Mouse (Mus musculus) heart, postnatal 25 days (tissue): Measurements from ENCODE around the gene Ndufs6. TPM values are rescaled to one million over a fixed set of nuclear protein-coding genes. Genes with fewer than 3 reads are reported as not detected.

Source experiments
- DNase-seq: peaks from one replicate; pipeline ENCODE4 v3.0.0; 2022; ENCODE audit warnings: low spot score
- intact Hi-C: fragments of 180-260 bp; cut with DNase I; formaldehyde crosslinking; loops from one replicate; pipeline ENCODE4 v1.15.1; 2025
- total RNA-seq, 2 experiments: library from RNA; stranded (reverse); gene quantifications; 2 replicates each; pipeline ENCODE4 v1.2.3; 2021

The Ndufs6 gene
- total RNA-seq, result 1,000 to 10,000 TPM; 1,182 to 1,218 TPM

DNA sequence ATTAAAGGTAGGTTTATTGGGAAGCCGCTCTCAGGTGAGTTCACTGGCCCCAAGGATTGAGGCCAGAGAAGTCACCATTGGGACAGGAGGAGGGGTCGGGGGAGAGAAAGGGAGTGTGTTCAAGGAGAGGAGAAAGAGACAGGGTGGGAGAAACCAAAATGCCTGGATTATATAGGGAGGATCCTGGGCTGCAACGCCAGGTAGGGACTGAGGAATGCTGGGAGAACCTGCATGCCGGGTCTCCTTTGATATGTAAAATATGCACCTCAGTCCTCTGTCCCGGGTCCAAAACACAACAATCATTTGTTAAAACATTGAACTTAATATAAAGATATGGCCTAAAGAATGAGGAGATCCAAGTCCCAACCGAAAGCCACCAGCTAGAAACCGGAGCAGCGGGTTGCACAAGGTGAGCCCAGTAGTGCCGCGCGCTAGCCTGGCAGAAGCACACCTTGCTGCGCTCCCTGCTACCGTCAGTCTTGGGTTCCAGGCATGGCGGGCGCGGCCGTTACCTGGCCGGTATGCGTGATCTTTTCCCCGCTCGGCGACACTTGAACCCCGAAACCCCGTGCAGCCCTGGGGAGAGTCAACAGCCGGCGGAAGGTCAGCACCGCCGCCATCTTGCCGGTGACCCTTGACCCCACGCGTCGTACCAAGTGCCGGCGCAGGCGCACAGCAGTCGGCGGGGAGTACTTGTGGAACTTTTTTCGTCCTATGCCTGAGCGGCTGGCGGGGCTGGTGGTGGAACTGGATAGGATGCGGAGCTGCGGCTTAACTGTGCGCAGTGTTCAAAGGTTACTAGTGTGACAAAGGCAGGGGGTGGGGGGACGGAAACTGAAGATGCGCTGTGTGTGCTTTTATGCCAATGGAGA lies at the start of gene Ndufs6, which contains the start of gene Mrpl36:
Ndufs6 (minus strand) TSS at position 716 of the 872 bp plus-strand sequence.
Mrpl36 (plus strand) TSS at position 687 of the 872 bp plus-strand sequence.
- intact Hi-C loops, result loop anchor here (5.0 kb wide), 2 partner anchors 66 to 279 kb away; partner anchors contain the start of gene Irx4
- DNase-seq, result peak; percentile 86

GRCm38 (mm10) chr13:73377637-73378036 lies 49.3 kb upstream of the Ndufs6 start:
- intact Hi-C loops, result no loop called here
- no peak for DNase-seq

DNA sequence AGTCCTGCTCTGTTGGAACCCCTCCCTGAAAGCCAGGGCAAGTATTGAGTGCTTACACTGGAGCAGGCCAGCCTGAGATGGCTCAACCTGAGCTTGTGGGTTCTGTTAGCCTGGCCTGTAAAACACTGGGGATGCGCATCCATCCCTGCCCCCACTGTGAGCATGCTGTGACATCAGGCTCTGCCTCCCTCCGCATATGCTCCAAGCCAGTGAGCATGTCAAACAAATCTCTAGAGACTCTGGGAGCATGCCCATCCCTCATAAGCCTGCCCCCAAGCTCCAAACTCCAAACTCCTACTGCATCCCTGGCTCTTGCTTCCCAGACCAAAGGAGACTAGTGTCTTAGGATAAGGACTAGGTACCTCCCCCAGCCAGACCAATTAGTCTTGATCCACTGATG lies 46.3 kb upstream of the Ndufs6 start:
- intact Hi-C loops, result no loop called here
- no peak for DNase-seq

GRCm38 (mm10) chr13:73373367-73373766 lies 45.0 kb upstream of the Ndufs6 start:
- intact Hi-C loops, result no loop called here

GRCm38 (mm10) chr13:73357106-73357505 lies 28.8 kb upstream of the Ndufs6 start:
- intact Hi-C loops, result no loop called here
- no peak for DNase-seq

More at GRCm38 (mm10) chr13:73373367-73373766, 45.0 kb upstream of the Ndufs6 start:
- DNase-seq, result no peak

DNA sequence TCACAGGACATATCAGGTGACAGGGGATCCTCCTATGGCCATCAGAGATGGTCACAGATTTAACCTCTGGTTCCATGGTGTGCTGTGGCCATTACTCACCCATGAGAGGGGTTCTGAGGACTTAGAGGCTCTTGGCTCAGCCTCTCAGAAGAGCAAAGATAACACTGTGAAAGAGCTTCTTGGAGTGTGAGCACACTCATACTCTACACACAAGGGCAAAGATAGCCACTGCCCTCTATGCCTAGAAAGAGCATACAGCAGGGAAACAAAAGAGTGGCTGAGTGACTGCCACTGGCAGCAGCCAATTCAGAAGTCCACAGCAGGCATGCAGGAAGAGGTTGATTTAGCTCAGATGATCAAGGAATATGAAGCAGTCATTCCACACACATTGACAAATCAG lies 24.1 kb upstream of the Ndufs6 start:
- intact Hi-C loops, result loop anchor here (5.0 kb wide), 1 partner anchor 265 kb away; no protein-coding TSS in a partner anchor
- DNase-seq, result no peak

DNA sequence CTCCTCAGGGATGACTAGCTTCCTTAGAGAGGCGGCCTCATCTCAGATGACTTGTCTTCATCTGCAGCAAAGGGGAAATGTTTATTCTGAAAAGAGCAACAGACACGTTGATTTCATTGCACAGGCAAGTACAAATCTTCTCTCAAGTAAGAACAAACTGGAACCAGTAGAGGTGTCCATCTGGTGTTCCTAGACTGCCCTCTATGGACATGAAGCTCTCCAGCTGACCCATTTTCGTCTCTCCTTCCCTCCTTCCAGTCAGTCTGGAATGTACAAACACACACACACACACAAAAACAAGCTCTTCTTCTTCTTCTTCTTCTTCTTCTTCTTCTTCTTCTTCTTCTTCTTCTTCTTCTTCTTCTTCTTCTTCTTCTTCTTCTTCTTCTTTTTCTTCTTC lies 23.6 kb upstream of the Ndufs6 start:
- DNase-seq, result no peak
- intact Hi-C loops, result loop anchor here (2.0 to 5.0 kb wide), 2 partner anchors 191 to 265 kb away; no protein-coding TSS in a partner anchor

DNA sequence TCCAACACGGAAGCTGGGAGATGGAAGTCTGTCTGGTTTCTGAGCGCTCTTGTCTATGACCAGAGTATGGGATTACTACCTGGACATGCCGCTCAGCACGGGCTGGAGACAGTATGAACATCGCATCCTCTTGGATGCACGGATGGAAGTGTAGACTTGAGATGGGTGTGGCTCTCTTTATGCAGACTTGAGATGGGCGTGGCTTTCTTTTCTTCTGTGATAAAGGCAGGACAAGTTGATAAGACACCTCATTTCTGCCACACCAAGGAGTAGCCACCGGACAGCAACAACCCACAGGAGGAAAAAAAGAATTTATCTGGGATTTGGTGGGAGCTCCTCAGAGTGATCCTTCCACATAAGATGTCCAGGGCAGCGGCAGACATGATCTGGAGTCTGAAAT lies 22.4 kb upstream of the Ndufs6 start:
- intact Hi-C loops, result loop anchor here (2.0 to 5.0 kb wide), 2 partner anchors 190 to 263 kb away; no protein-coding TSS in a partner anchor
- DNase-seq, result no peak

- intact Hi-C loops, result no loop called here
- no peak for DNase-seq
Measured at GRCm38 (mm10) chr13:73347922-73348650, 19.7 kb upstream of the Ndufs6 start.

DNA sequence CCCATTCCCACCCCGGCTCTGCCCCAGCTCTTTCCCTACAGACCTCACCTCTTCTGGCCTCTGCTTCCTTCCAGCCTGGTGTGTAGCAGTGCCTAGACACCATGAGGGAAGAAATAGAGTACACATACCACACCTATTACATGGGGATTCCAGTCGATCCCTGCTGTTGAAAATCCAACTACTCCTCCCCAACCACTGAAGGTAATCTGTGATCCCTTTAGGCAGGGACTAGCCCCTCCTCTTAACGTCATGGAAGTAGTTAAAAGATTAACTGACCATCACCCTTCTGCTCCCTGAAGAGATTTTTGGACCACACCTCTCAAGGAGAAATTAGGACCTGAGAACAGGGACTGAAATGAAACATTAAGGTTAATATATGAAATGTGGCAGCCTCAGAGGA lies 18.8 kb upstream of the Ndufs6 start:
- no peak for DNase-seq
- intact Hi-C loops, result no loop called here

GRCm38 (mm10) chr13:73346743-73347142 lies 18.4 kb upstream of the Ndufs6 start:
- intact Hi-C loops, result no loop called here

GRCm38 (mm10) chr13:73346131-73346530 lies 17.8 kb upstream of the Ndufs6 start:
- intact Hi-C loops, result no loop called here
- no peak for DNase-seq

More at GRCm38 (mm10) chr13:73346743-73347142, 18.4 kb upstream of the Ndufs6 start:
- DNase-seq, result no peak

DNA sequence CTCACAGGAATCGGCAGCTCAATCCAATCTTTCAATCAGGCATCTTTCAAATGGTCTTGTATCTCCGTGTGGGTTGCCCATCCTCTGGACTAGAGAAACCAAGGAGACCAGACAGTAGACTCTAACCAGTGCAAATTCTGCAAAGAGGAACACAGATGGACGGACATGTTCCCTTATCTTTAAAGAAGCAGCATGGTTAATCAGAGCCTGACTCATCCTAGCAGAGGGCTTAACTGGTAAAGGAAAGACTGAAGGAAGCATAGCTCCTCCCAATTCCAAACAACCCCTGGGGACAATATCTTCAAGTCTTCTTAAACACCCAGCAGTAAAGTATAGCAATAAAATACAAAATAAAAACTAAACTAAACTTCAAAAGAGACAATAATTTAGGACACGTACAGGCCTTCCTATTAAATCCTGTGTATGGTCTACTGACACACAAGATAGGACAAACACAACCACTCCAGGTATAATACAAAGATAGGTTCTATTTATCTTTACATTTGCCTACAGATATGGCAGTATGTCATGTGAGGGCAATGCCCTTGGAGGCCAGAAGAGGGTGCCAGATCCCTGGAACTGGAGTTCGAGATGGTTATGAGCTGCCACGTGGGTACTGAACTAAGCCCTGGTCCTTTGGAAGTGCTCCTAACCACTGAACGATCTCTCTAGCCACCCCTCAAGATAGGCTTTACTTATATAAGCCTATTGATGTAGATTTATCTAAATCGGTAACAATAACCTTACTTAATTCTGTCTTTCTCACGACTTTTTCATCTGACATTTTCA lies 17.0 kb upstream of the Ndufs6 start:
- DNase-seq, result no peak
- intact Hi-C loops, result no loop called here

DNA sequence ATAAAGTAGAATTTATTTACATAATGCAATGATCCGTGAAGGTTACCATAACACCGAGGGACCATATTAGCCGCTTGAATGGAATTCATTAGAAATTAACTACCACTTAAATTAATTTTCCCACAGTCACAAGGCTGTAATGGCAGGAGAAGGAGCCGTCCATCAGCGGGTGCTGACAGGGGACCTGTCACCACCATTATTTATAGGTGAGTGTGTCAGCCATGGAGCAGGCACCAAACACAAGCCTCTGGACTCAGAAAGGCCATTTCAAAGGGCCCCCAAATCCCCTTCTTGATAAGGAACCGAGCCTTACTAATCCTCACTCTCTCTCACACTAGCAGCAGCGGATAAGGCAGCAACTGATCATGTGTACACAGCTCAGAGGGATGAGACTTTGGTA lies 8.4 kb upstream of the Ndufs6 start:
- no peak for DNase-seq
- intact Hi-C loops, result no loop called here

- no peak for DNase-seq
- intact Hi-C loops, result no loop called here
Measured at GRCm38 (mm10) chr13:73331736-73332135, 3.4 kb upstream of the Ndufs6 start.

DNA sequence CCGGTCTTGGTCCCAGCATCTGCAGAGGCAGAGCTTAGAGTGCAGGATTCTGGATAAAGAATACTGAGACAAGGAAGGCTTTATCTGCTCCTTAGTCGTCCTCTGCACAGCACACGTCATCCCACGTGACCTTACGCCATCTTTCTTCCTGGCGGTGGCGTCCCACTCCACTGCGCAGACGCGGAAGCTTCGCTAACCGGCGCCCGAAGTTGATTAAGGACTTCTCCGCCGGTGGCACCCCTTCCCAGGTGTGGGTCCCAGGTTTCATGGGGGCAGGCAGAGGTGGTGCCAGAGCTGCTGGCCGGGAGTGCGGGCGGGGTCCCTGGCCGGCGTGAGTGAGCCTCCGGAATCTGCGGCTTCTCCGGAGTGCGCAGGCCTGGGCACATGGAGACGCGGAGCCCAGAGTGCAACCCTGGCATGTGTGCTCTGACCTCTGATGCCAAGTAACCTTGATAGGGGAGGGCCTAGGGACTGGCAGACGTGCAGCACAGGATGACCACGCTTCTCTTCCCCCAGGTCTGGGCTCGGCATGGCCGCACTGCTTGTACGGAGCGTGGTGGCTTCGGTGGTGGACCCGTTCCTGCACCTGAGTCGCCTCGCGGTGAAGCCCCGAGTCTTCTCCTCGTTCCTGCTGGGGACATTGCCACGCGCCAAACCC lies 2.6 kb upstream of the Ndufs6 start:
- intact Hi-C loops, result no loop called here
- peak; percentile 72 for DNase-seq

GRCm38 (mm10) chr13:73323406-73323805 lies 4.9 kb downstream of the Ndufs6 start:
- intact Hi-C loops, result no loop called here
- DNase-seq, result no peak

- intact Hi-C loops, result no loop called here
- DNase-seq, result no peak
Measured at GRCm38 (mm10) chr13:73322626-73323025, 5.7 kb downstream of the Ndufs6 start.

DNA sequence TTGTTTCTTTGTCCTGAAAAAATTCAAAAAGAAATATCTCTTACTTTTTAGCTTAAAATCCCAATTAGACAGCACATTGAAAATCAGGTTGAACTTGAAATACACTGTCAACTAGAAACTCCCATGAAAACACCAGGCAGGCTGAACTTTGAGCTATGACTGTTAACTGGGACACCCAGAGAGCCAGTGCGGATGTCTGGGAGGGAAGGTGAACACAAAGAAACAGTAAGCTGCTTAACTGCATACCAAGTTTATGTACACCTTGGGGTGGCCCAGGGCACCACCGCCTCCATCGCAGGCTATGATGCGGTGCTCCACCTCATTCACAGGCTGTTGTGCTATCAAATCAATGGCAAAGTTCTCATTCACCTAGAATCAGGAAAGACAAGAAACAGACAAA lies 8.3 kb downstream of the Ndufs6 start:
- intact Hi-C loops, result no loop called here
- no peak for DNase-seq
